Mouse (Mus musculus) layer of hippocampus, postnatal 36 days (tissue): Measurements from ENCODE around the gene Rpap2. TPM values are rescaled to one million over a fixed set of nuclear protein-coding genes. Genes with fewer than 3 reads are reported as not detected.

ENCODE experiments used
- DNase-seq, 2 experiments: peaks; one replicate each; pipeline ENCODE4 v3.0.0; 2022
- total RNA-seq, 2 experiments: library from RNA; stranded (reverse); gene quantifications; 2 replicates each; pipeline ENCODE4 v1.2.3; 2021

Gene Rpap2
- total RNA-seq, 2 experiments from 2014 or later = 21.5 to 22.0 TPM

DNA sequence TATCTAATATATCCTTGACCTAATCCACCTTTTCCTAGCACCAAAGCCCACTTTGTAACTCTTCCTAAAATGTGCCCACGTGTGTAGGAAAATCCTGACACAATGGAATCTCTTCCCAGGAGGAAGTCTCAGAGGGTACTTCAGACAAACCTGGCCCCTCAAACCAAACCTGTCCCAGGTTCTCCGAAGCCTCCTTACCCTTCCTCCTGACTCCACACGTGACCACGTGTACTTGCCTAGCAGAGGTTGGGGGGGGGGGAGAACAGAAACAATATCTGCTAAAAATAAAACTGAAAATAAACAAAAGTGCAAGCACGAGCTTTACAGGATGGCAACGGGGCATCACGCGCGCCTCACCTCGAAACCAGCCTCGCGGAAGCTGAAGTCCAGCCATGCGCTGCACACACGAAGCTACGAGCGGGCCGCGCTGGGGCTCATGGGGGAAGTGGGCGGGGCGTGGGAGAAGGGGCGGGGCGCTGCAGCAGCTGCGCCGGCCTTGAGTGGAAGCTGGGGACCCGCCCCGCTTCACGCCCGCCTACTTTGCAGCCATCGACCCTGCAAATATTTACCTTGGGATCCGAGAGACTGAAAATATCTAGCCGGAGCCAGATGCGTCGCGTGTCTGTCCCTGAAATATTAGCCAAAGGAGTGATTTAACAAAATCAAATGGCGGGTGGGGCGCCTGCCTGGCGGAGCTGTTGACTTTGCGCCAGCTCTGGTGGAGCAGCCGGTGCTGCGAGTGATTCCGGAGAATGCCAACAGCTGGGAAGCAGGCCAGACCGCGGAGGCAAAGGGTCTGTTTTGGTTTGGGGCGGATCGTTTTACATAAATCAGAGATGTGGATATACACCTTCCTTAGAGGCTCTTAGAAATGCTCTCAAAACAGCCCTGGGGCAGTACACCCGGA lies 90.7 kb downstream of the Rpap2 start:
- DNase-seq = peak; percentile 54 to 61

DNA sequence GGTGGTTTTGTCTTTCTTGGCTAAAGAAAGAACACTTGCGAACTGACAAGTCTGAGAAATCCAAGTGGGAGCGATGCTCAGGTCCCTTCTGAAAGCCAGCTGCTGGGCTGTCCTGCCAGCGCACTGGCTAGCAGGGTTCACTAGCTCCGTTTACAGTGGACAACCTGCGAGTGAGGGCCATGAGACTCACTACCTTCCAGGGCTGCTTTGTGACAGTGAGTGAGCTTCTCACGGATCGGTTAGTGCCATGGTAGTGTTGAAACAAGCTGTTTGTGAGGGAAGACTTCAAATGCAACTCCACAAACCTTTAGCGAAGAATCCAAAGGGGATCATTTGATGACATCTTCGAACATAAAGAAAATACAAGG lies 91.3 kb downstream of the Rpap2 start:
- no peak for DNase-seq

DNA sequence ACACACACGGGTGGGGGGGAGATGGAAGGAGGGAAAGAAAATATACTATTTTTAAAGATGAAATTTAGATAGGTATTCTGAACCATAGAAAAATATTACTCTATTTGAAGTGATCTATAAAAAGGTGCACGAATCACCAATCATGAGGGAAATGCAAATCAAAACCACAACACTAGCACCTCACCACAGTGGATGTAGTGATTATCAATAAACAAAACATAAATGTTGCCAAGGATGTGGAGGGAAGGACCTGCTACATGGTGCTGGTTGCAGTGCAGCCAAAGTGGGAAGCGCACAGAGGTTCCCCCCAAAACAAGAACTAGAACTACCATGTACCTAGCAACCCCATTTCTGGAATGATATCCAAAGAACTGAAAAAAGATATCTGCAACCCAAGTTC lies 97.8 kb downstream of the Rpap2 start:
- DNase-seq = no peak

DNA sequence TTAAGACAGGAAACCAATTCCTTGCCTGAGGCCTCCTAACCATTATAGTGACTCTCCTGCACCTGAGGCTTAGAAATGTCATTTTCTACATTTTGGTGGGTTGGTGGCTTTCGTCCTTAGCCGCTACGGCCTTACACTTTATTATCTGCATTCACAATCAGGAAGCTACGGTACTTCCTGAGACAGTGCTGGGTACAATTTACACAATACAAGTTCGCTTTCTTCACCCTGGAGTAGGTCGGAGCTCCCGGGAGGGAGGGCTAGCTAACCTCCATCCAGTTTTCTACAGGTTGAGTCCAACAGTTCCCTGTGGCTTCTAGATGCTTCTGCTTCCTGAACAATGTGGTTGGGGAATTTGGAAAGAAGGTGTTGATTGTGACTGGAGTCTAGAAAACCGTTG lies 101.7 kb downstream of the Rpap2 start:
- DNase-seq = no peak

DNA sequence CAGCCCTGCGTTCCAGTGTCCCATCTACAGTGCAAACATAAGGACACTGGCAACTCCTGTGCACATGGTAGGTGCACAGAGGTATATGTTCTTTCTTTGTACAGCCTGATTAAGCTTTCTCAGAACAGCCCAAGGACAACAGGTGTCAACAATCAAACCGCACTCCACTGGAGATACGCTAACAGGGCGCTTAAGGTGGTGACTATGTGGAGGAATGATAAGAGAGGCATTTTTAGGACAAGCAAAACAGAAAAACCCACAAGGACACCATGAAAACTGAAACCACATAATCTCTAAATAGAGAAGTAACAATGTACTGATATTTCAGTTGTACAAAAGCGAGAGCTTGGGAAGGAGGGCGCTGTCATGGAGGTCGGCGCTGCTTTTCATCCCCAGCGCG lies 103.7 kb downstream of the Rpap2 start:
- no peak for DNase-seq

DNA sequence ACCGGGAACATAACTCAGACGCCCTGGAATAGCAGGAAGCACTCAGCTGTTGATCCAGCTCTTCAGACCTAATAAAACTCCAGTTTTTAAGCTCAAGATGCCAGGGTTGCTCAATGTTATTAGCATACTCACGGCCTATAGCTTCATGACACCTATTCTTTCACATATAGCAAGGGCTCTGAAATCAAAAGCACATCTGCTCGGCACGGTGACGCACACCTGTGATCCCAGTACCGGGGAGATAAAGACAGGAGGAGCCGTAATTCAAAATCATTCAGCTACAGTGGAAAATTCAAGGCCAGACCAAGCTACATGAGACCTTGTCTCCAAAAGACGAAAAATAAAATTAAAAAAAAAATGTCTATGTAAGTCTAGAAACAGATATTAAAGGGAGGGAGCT lies 104.5 kb downstream of the Rpap2 start:
- no peak for DNase-seq

DNA sequence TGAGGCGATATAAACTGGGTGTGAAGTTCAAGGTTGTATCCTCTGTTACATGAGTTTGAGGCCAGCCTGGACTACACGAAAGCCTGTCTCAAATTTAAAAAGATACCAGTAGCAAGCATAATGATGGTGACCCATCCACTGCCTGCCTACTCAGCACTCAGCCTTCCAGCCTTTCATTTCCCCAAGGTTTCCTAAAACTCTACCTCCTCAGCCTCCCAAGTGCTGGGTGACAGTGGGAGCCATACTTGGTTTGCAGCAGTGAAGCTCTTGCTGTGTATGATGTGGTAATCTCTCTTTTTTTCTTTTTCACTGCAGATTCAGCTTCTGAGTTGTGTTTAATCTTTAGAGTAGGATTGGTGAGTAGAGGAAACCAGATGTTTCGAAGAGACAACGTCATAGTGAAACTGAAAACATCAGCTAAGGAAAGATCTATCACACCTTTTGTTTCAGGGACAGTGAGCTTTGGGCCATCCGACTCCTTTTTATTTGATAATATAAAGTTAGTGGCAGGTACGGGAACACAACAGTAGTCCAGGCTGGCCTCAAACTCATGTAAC lies 106.1 kb downstream of the Rpap2 start:
- DNase-seq = no peak

DNA sequence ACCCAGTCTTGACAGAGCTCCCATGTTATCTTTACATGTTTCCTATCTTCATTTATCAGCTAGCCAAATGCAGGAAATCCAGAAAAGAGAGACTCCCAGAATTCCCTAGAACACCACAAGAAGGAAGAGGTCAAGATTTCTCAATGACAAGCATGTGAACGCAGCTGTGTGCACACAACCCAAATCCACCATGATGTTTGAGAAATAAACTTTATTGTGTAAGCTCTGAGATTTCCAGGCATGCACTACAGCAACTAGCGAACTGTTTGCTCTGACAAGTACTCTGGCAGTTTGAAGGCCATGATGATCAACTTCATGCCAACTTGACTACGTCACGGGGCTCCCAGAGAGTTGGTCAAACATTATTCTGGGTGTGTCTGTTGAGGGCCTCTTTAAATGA lies 108.6 kb downstream of the Rpap2 start:
- DNase-seq = no peak

DNA sequence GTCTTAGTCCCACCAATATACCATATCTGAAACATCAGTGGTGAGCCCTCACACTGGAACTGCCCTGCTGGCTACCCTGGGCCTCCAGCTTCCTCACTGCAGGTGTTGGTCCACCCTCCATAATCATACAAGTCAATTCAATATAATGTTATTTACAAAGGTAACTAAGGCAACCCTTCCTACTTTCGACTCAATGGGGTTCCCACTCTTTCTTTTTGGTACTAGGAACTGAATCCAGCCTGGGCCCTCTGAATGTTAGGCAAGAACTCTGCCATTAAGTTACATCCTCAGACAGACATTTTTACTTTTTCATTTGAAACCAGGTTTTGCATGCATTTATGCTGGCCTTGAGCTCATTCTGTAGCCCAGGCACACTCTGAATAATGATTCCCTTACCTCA lies 109.1 kb downstream of the Rpap2 start:
- DNase-seq = no peak

DNA sequence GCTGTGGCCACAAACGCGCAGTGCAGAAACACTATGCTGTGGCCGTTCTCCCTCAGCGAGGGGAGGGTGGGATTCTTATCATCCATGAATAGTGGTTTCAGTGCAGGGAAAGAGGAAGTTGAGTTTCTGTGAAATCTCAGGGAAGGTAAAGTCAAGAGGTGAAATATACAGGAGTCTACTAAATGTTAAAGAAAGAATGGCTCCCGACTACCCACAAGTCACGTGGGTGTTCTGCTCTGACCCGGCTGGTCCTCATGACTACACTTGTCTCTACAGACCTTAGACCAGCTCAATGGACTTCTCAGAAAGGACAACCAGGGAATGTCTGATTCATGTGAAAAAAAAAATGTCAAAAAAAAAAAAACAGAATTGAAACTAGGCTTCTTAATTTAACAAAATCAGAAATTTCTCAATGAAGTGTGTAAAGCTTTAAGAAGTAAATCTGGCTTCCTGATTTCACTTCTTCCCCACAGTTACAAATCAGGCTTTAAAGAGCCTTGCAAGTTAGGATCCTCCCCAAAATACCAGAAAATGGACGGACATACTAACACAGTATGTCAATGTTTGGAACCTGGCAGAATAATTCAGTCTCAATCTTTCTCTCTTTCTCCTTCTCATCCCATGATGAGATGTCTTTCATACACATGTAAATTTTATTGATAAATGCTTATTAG lies 111.1 kb downstream of the Rpap2 start:
- no peak for DNase-seq

Other genes starting within 250 kb of the Rpap2 start
- 10 to 100 TPM; 56.5 to 61.7 TPM for gene Ephx4, start 194.6 kb upstream of the Rpap2 start, total RNA-seq
- under 1 TPM; 0.25 to 0.30 TPM for gene Lpcat2b, start 165.8 kb upstream of the Rpap2 start, total RNA-seq
- gene Btbd8, start 159.4 kb upstream of the Rpap2 start, total RNA-seq = 100 to 1,000 TPM; 106 to 112 TPM
- 1 to 10 TPM in 1 of 2 experiments, under 1 TPM in 1; 0.15 to 1.0 TPM for gene Gm42669, start 89.8 kb upstream of the Rpap2 start, total RNA-seq
- gene 1700028K03Rik, start 62.7 kb upstream of the Rpap2 start, total RNA-seq = under 1 TPM; 0.65 to 0.71 TPM
- gene Glmn, start 515 bp downstream of the Rpap2 start, total RNA-seq = 10 to 100 TPM; 18.2 to 18.4 TPM
- gene Gfi1, start 128.7 kb downstream of the Rpap2 start, total RNA-seq = not detected
- gene Ube2d2b, start 232.7 kb downstream of the Rpap2 start, total RNA-seq = not detected